Mouse (Mus musculus) gastrocnemius, postnatal 36 days (tissue): ENCODE data around the gene Alg5. TPM values are rescaled to one million over a fixed set of nuclear protein-coding genes. Genes with fewer than 3 reads are reported as not detected.
"Not testable (repeated sequence)": the region's sequence is repeated elsewhere in the genome, so short reads cannot be mapped to it uniquely, and the experiment has no call there.

ENCODE experiments used
- DNase-seq, 2 experiments: peaks; one replicate each; pipeline ENCODE4 v3.0.0; 2022
- intact Hi-C: fragments of 180-260 bp; cut with DNase I; formaldehyde crosslinking; loops from one replicate; pipeline ENCODE4 v1.15.1; 2025
- total RNA-seq, 2 experiments: library from RNA; stranded (reverse); gene quantifications; 2 replicates each; pipeline ENCODE4 v1.2.3; 2021

Gene Alg5
- total RNA-seq, 2 experiments from 2014 or later = 7.5 to 8.0 TPM

- intact Hi-C loops = loop anchor here (2.0 to 5.0 kb wide), 2 partner anchors 38 to 73 kb away; partner anchors contain the start of gene Rfxap
- peak; percentile 82 to 85 for DNase-seq
Observed at GRCm38 (mm10) chr3:54734411-54735246, 710 bp upstream of the Alg5 start.

- intact Hi-C loops = loop anchor here (5.0 kb wide), 1 partner anchor 71 kb away; the partner anchor contains the start of gene Rfxap
- DNase-seq = no peak
Observed at GRCm38 (mm10) chr3:54736101-54736927, 975 bp downstream of the Alg5 start.

- no peak for DNase-seq
- intact Hi-C loops = loop anchor here (5.0 kb wide), 1 partner anchor 70 kb away; the partner anchor contains the start of gene Rfxap
Observed at GRCm38 (mm10) chr3:54737317-54737716, 2.0 kb downstream of the Alg5 start.

- DNase-seq = no peak
- intact Hi-C loops = no loop called here
Observed at GRCm38 (mm10) chr3:54741965-54742364, 6.6 kb downstream of the Alg5 start.

GRCm38 (mm10) chr3:54745799-54746198 is 10.5 kb downstream of the Alg5 start:
- intact Hi-C loops = no loop called here
- DNase-seq = no peak

- intact Hi-C loops = no loop called here
- DNase-seq = no peak
Observed at GRCm38 (mm10) chr3:54753411-54753810, 18.1 kb downstream of the Alg5 start.

GRCm38 (mm10) chr3:54755145-54756041 is 20.1 kb downstream of the Alg5 start, which contains the start of gene Smad9:
TSS of gene Smad9 (plus strand) at chr3:54755582.
- intact Hi-C loops = no loop called here
- peak; percentile 21 to 30 for DNase-seq

- no peak for DNase-seq
- intact Hi-C loops = no loop called here
Observed at GRCm38 (mm10) chr3:54756058-54756457, 20.7 kb downstream of the Alg5 start.

GRCm38 (mm10) chr3:54757446-54757845 is 22.1 kb downstream of the Alg5 start:
- DNase-seq = no peak
- intact Hi-C loops = no loop called here

- no peak for DNase-seq
- intact Hi-C loops = no loop called here
Observed at GRCm38 (mm10) chr3:54759211-54759610, 23.9 kb downstream of the Alg5 start.

- DNase-seq = no peak
- intact Hi-C loops = no loop called here
Observed at GRCm38 (mm10) chr3:54760321-54761115, 25.2 kb downstream of the Alg5 start.

- DNase-seq = no peak
- intact Hi-C loops = no loop called here
Observed at GRCm38 (mm10) chr3:54761258-54761657, 25.9 kb downstream of the Alg5 start.

GRCm38 (mm10) chr3:54764418-54764817 is 29.1 kb downstream of the Alg5 start:
- intact Hi-C loops = no loop called here
- DNase-seq = peak in 1 of 2 experiments; percentile 30

- intact Hi-C loops, DNase-seq: not testable (repeated sequence)
Observed at GRCm38 (mm10) chr3:54765521-54765920, 30.2 kb downstream of the Alg5 start.

GRCm38 (mm10) chr3:54766034-54766433 is 30.7 kb downstream of the Alg5 start:
- no peak for DNase-seq
- intact Hi-C loops = no loop called here

GRCm38 (mm10) chr3:54766811-54767210 is 31.5 kb downstream of the Alg5 start:
- intact Hi-C loops = no loop called here
- DNase-seq = no peak

GRCm38 (mm10) chr3:54768592-54768991 is 33.3 kb downstream of the Alg5 start:
- DNase-seq = no peak
- intact Hi-C loops = no loop called here

GRCm38 (mm10) chr3:54769349-54770275 is 34.3 kb downstream of the Alg5 start:
- no peak for DNase-seq
- intact Hi-C loops = no loop called here
